Mouse (Mus musculus): Measurements from ENCODE around the gene Stat5b.

DNA sequence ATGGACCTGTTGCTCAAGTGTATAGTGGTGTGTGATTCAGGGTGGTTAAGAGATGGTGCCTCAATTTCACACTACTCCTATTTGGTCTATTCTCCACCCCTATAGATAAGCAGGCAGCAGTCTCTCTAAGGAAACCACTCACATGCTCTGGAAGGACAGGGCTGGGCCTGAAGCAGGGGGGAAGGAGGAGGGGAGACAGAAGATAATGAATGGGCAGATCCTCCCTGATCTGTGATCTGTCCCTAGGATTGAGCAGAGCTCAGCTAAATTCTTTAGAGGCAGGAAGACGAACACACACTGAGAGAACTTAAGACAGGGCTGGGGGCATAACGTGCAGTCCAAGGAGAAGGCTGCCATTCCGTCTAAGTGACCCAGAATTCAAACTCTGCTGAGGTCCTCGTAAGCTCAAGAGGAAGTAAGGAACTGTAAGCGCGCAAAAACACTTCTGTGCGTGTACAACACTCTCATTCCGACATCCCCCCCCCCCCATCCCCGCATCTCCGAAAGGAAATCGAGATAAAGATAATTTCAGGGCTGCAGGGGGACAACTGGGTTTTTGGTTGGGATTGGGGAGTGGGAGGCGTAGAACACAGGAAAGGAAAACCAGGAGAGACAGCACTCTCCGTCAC, 113.3 kb downstream of the Stat5b start:
- TF ChIP-seq CTCF (IDR thresholded peaks at IDR 0.05; ENCODE audit: control insufficient read depth, insufficient read depth, low read length) (no peak), POLR2A (IDR thresholded peaks at IDR 0.05; ENCODE audit: borderline replicate concordance, control insufficient read depth, low read depth, low read length) (no peak)
